Mouse (Mus musculus) thymus, adult 2 months (tissue): ENCODE measurements around the gene C77080. TPM values are rescaled to one million over a fixed set of nuclear protein-coding genes. Genes with fewer than 3 reads are reported as not detected.
A peak's percentile ranks its signal among the peaks of the same experiment; 100 is the strongest.

ENCODE experiments used
- DNase-seq: peaks from one replicate; pipeline ENCODE4 v3.0.0; 2021
- H3K27ac ChIP-seq: fragments of 200-500 bp; 2 replicates; pipeline ENCODE4 v1.5.1; 2012; ENCODE audit warnings: low read length, control low read depth; ENCODE audit not compliant: control insufficient read depth, insufficient read depth
- H3K27me3 ChIP-seq: fragments of 200-500 bp; 2 replicates; pipeline ENCODE4 v1.6.1; 2012; ENCODE audit warnings: mild to moderate bottlenecking, low read length, moderate library complexity, mixed read lengths; ENCODE audit not compliant: control insufficient read depth, insufficient read depth
- H3K36me3 ChIP-seq: fragments of 200-500 bp; 2 replicates; pipeline ENCODE4 v1.6.1; 2012; ENCODE audit warnings: mild to moderate bottlenecking, low read length, moderate library complexity; ENCODE audit not compliant: control insufficient read depth, insufficient read depth
- H3K4me1 ChIP-seq: fragments of 200-500 bp; replicated peaks from 2 replicates; pipeline ENCODE4 v1.6.1; 2012; ENCODE audit warnings: low read length; ENCODE audit not compliant: control insufficient read depth, insufficient read depth
- H3K4me3 ChIP-seq: fragments of 200-500 bp; 2 replicates; pipeline ENCODE4 v1.5.1; 2012; ENCODE audit warnings: mild to moderate bottlenecking, low read length, control low read depth, moderate library complexity; ENCODE audit not compliant: control insufficient read depth, insufficient read depth
- CTCF ChIP-seq: fragments of 200-500 bp; IDR thresholded peaks from 2 replicates; pipeline ENCODE4 v1.5.1; 2012; ENCODE audit warnings: mild to moderate bottlenecking, control low read depth, low read length, moderate library complexity, borderline replicate concordance; ENCODE audit not compliant: control insufficient read depth, poor library complexity, insufficient read depth; ENCODE audit errors: extremely low read depth
- POLR2A ChIP-seq: fragments of 200-500 bp; IDR thresholded peaks from 2 replicates; pipeline ENCODE4 v1.6.1; 2012; ENCODE audit warnings: mild to moderate bottlenecking, low read length, control low read depth, moderate library complexity; ENCODE audit not compliant: control insufficient read depth, poor library complexity, insufficient read depth; ENCODE audit errors: extremely low read depth
- WGBS: fragments of 180-500 bp; shearing (Covaris S2); methylation state at CpG from one replicate; pipeline ENCODE4 v1.1.7; 2018; 5-methylcytosine and 5-hydroxymethylcytosine counted together
- polyA plus RNA-seq: library from polyadenylated mRNA; depleted of rRNA; stranded (reverse); fragments of >200 nt; gene quantifications from 2 replicates; pipeline ENCODE4 v1.2.3, GENCODE M21; 2012

The C77080 gene
- polyA plus RNA-seq, 1 experiment: 19.5 TPM

DNA sequence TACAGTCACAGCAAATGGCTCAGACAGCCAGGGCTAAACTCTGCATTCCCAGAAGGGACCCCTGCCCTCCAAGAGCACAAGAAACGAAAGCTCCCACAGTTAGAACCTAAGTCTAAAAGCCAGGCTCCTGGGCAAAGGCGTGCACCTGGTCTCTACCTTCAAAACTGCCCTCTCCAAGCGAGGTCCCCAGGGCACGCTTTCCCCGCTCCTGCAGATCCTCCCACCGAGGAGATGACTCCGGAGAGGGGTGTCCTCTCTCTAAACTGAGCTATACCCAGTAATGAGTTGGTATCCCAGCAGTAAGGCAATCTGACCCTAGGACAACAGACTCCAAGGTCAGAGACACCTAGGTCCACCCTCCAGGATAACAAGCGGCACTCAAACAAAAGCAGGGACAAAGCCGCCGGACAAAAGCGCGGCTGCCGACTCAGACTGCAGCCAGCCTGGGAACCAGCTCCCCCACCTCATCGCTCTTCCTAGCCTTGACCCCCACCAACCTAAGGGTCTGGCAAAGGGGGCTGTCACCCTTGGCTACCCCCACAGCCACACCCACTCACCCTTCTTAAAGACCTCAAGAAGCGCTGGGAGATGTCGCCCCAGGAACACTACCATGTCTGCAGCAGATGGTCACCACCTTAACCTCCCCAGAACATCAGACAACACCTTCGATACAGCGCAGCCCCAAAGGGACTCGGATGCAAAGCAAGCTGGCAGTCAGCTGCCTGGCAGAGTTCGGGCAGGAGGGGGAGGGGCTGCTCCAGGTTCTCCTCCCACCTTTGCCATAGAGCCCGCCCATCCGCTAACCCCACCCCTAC lies 33.8 kb downstream of the C77080 start:
- no peaks in the 10 kb centered on the region for H3K27me3 ChIP-seq
- H3K4me3 ChIP-seq: no peak overlapping the region
- peak overlapping the region; percentile 44; the same call in 1 of the 2 replicates for H3K27ac ChIP-seq
- H3K36me3 ChIP-seq: no peaks in the 10 kb centered on the region
- WGBS: 90% methylated on average over 22 of the region's 22 CpGs
- DNase-seq: no peak
- no peak for TF ChIP-seq POLR2A
- no peak for TF ChIP-seq CTCF
- no peaks in the 10 kb centered on the region for H3K4me1 ChIP-seq

DNA sequence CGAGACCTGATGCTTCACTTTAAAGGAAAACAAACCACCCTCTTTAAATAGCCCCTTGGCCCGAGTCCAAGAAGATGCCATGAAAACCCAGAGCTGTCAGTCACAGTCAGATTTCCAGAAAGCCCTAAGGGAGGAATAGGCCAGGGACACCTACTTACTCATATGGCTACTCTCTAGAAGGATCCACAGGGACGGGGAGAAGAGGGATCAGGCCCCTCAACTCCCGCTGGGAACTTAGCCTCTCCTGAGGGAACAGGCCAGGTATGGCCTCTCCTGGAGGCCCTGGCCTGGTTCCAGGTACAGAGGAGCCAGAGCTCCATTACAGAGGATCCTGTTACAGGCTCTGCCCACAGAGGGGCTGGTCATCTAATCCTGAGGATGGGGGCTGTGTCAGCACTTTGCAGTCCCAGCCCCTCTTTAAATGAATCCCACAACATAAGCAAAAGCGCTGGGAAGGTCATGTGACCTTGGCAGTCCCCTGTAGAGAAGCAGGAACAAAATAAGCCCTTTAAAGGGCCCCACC lies 34.7 kb downstream of the C77080 start:
- 81% methylated on average over 5 of the region's 5 CpGs for WGBS
- Histone ChIP-seq H3K27me3 (no peaks in the 10 kb centered on the region), H3K36me3 (no peaks in the 10 kb centered on the region), H3K27ac (0 out of 2 replicates have a peak overlapping the region, but pooled peaks have one; percentile 24), H3K4me3 (no peak overlapping the region), H3K4me1 (no peaks in the 10 kb centered on the region)
- DNase-seq: no peak
- no peak for TF ChIP-seq POLR2A
- no peak for TF ChIP-seq CTCF

GRCm38 (mm10) chr4:129225315-129225714 lies 35.9 kb downstream of the C77080 start:
- Histone ChIP-seq H3K27ac (no peak overlapping the region), H3K4me3 (no peak overlapping the region), H3K27me3 (no peaks in the 10 kb centered on the region), H3K36me3 (no peaks in the 10 kb centered on the region), H3K4me1 (no peaks in the 10 kb centered on the region)
- no peak for DNase-seq
- TF ChIP-seq POLR2A (no peak), CTCF (no peak)
- 96% methylated on average over 12 of the region's 12 CpGs for WGBS

DNA sequence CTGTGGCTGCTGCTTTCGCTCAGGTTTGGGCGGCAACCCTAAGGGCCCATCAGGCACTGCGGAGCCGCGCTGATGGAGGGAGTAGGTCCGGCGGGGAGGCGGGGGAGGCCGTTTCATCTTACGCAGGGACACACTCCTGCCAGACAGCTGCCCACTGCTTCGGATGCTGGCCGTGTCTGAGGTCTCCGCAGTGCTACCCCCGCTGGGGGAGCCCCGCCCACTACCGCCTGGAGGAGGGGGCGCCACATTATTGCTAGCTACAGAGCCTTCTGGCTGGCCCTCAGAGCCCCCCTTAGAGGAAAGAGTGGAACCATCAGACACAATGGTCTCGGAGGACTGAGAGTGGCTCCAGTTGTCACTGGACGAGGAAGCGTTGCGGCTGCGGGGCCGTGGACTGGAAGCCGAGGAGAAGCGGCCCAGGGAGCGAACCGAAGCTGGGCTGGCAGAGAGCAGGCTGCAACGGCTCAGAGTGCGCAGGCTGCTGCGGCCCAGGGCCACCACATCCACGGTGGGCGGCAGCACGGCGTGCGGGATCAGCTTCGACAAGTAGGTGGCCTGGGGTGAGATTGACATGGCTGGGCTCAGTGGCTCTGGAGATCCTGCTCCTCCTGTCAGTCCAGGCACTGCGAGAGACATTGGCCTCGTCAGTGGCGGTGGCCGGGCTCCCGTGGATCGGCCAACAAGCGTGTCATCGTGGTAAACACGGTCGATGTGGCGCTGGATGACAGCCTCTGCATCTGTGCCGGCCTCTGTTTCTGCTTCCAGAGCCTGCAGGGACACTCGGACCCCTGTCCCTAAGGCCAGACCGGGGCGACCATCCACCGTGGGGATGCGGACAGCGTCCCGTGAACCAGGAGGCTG lies 37.6 kb downstream of the C77080 start:
- H3K4me1 ChIP-seq: no peaks in the 10 kb centered on the region
- H3K4me3 ChIP-seq: no peak overlapping the region
- H3K27ac ChIP-seq: no peak overlapping the region
- TF ChIP-seq POLR2A (no peak), CTCF (no peak)
- DNase-seq: no peak
- H3K27me3 ChIP-seq: no peaks in the 10 kb centered on the region
- H3K36me3 ChIP-seq: peaks cover 8% of the 10 kb centered on the region
- 93% methylated on average over 55 of the region's 55 CpGs for WGBS

DNA sequence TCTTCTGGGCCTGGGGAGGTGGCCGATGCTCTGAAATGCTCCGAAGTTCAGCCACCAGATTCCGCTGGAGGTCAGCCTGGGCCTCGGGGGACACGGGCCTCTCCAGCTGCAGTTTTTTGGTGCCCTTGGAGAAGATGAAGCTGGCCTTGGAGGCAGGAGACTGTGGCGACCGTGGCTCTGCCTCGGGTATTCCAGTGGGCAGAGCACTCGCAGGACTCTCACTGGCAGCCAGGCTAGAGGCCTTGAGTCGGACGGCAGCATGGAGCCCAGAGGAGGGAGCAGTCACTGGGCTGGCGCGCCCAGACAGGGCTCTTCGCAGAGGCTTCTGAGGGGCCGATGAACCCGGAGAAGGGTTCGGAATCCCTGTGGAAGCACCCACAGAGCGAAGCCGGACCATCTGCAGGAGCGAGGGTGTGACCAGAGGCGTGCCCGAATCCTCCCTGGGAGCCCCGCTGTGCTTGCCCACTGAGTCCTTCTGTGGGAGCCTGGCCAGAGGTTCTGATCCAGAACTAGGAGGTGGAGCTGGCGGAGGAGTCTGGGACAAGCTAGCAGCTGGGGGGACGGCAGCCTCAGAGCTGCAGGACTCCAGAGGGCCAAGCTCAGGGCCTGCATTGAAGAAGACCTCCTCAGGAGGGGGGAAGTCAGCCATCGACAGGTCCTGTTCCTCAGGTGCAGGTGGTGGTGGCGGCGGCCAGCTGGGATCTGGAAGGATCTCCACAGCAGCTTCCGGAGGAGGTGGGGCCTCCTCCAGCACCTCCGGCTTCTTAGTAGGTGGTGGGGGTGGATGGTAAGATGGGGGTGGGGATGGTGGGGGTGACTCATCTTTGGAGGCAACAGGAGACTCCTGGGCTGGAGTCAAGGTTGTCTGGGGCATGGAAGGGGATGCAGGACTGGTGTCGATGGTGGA lies 38.9 kb downstream of the C77080 start:
- Histone ChIP-seq H3K4me3 (no peak overlapping the region), H3K36me3 (peaks cover 22% of the 10 kb centered on the region), H3K27ac (no peak overlapping the region), H3K27me3 (no peaks in the 10 kb centered on the region), H3K4me1 (no peaks in the 10 kb centered on the region)
- WGBS: 89% methylated on average over 31 of the region's 31 CpGs
- no peak for DNase-seq
- TF ChIP-seq POLR2A (no peak), CTCF (no peak)
